Mouse (Mus musculus): ENCODE measurements at regions not wholly inside any gene's neighbourhood (a gene's known extent, or its start where the extent isn't known, plus 50 kb on each side); places are given as distances from the start of the nearest gene placed in this dataset.

DNA sequence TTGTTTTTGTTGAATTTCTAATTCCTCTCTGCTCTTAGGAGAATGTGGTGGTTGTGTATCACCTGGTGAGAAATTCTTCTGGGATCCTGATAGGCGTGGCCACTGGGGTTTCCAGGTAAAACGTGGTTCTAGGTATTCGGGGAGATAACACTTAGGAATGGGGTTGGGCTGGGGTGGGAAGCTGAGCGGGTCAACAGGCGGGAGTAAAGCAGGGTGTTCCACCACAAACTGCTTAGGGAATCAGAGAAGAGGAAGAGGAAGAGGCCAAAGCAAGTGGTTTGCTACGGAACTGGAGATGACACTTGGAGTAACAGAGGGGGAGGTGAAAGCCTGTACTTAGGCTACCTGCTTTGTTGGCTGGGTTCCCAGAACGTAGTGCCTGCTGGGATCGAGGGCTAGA, 205.9 kb upstream of the Rgma start:
- no peak for TF ChIP-seq POLR2A (IDR thresholded peaks at IDR 0.05; ENCODE audit: insufficient read length, low read depth)
- no peak for TF ChIP-seq USF1 (IDR thresholded peaks at IDR 0.05; ENCODE audit: low read depth)
- no peak for TF ChIP-seq CEBPB (IDR thresholded peaks at IDR 0.05; ENCODE audit: insufficient read depth, poor library complexity, severe bottlenecking)
- no peak for TF ChIP-seq MAX (IDR thresholded peaks at IDR 0.05; ENCODE audit: low read depth)
- no peak for TF ChIP-seq POLR2AphosphoS2 (IDR thresholded peaks at IDR 0.05; ENCODE audit: insufficient read length, low read depth)
- no peak for TF ChIP-seq TCF3 (IDR thresholded peaks at IDR 0.05; ENCODE audit: insufficient read length, low read depth)
- no peak for TF ChIP-seq E2F4 (IDR thresholded peaks at IDR 0.05; ENCODE audit: insufficient read depth)
- TF ChIP-seq TCF12 (IDR thresholded peaks at IDR 0.05; ENCODE audit: insufficient read depth, poor library complexity, severe bottlenecking): no peak
- TF ChIP-seq MYOD1 (IDR thresholded peaks at IDR 0.05; ENCODE audit: control insufficient read depth in 1 of 3, insufficient read length in 2 of 3, low read depth in 2 of 3): no peak
